Mouse (Mus musculus) liver, embryonic 13.5 days (tissue): ENCODE data around the gene Lztr1. TPM values are rescaled to one million over a fixed set of nuclear protein-coding genes. Genes with fewer than 3 reads are reported as not detected.
"Not testable (repeated sequence)": the region's sequence is repeated elsewhere in the genome, so short reads cannot be mapped to it uniquely, and the experiment has no call there.

Source experiments
- ATAC-seq: fragments of 200-750 bp; cut with Nextera tagmentation; 2 replicates; pipeline ENCODE4 v1.8.0; 2017; ENCODE audit warnings: low read depth, mild to moderate bottlenecking, moderate number of reproducible peaks, moderate library complexity
- DNase-seq: peaks from one replicate; pipeline ENCODE4 v3.0.0; 2022
- H3K27ac ChIP-seq: fragments of 300-500 bp; sonication (generic); 2 replicates; pipeline ENCODE4 v1.5.1; 2015; ENCODE audit warnings: moderate library complexity, mild to moderate bottlenecking, inconsistent platforms
- H3K27me3 ChIP-seq: fragments of 300-500 bp; sonication (generic); 2 replicates; pipeline ENCODE4 v1.6.1; 2015; ENCODE audit warnings: mild to moderate bottlenecking, inconsistent platforms
- H3K36me3 ChIP-seq: fragments of 300-500 bp; sonication (generic); 2 replicates; pipeline ENCODE4 v1.6.1; 2015; ENCODE audit warnings: mild to moderate bottlenecking, inconsistent platforms
- H3K4me1 ChIP-seq: fragments of 300-500 bp; sonication (generic); replicated peaks from 2 replicates; pipeline ENCODE4 v1.6.1; 2015; ENCODE audit warnings: inconsistent platforms
- H3K4me2 ChIP-seq: fragments of 300-500 bp; sonication (generic); 2 replicates; pipeline ENCODE4 v1.6.1; 2015; ENCODE audit warnings: inconsistent platforms, mild to moderate bottlenecking, moderate library complexity
- H3K4me3 ChIP-seq: fragments of 300-500 bp; sonication (generic); replicated peaks from 2 replicates; pipeline ENCODE4 v1.5.1; 2015; ENCODE audit warnings: mild to moderate bottlenecking, inconsistent platforms
- H3K9ac ChIP-seq: fragments of 300-500 bp; sonication (generic); 2 replicates; pipeline ENCODE4 v1.6.1; 2015; ENCODE audit warnings: mild to moderate bottlenecking, inconsistent platforms
- H3K9me3 ChIP-seq: fragments of 300-500 bp; sonication (generic); replicated peaks from 2 replicates; pipeline ENCODE4 v1.6.1; 2016; ENCODE audit warnings: inconsistent platforms
- WGBS: fragments of 180-500 bp; shearing (Covaris S2); methylation state at CpG from one replicate; pipeline ENCODE4 v1.1.7; 2015; ENCODE audit not compliant: insufficient replicate concordance; 5-methylcytosine and 5-hydroxymethylcytosine counted together
- polyA plus RNA-seq: library from polyadenylated mRNA; unstranded; fragments of >200 nt; fragmentation: Nextera tagmentation; extraction: Ambion mirVana; gene quantifications from 2 replicates; pipeline ENCODE4 v1.2.1, GENCODE M21; 2015

Gene Lztr1
- polyA plus RNA-seq, 1 experiment from 2014 or later: 24.0 TPM

- H3K36me3 ChIP-seq: peaks cover 35% of the 10 kb centered on the region
- peak; percentile 96 for DNase-seq
- no peaks in the 10 kb centered on the region for H3K27me3 ChIP-seq
- WGBS: under 1% methylated on average over 67 of the region's 67 CpGs
- peak within 1 kb of the TSS; percentile 88 for H3K9ac ChIP-seq
- H3K4me2 ChIP-seq: peak within 1 kb of the TSS; percentile 86
- H3K27ac ChIP-seq: peak within 1 kb of the TSS; percentile 94
- peak; percentile 95 for ATAC-seq
- H3K9me3 ChIP-seq: no peaks in the 10 kb centered on the region
- peak within 1 kb of the TSS; percentile 71 for H3K4me3 ChIP-seq
- peaks cover 30% of the 10 kb centered on the region for H3K4me1 ChIP-seq
These were observed 22.3 kb downstream of the Lztr1 start, which contains the start of gene Thap7 for GRCm38 (mm10) chr16:17530640-17531288. Gene Thap7 (minus strand): TSS chr16:17531136.

GRCm38 (mm10) chr16:17532271-17532670 lies 23.8 kb downstream of the Lztr1 start:
- no peaks in the 10 kb centered on the region for H3K27me3 ChIP-seq
- peaks cover 20% of the 10 kb centered on the region for H3K36me3 ChIP-seq
- no peak overlapping the region for H3K27ac ChIP-seq
- peak overlapping the region; percentile 86; the same call in 1 of the 2 replicates for H3K4me2 ChIP-seq
- H3K4me3 ChIP-seq: no peak overlapping the region
- H3K9me3 ChIP-seq: no peaks in the 10 kb centered on the region
- no peak for ATAC-seq
- DNase-seq: no peak
- 52% methylated on average over 4 of the region's 4 CpGs for WGBS
- no peak overlapping the region for H3K9ac ChIP-seq
- peaks cover 30% of the 10 kb centered on the region for H3K4me1 ChIP-seq

- H3K9ac ChIP-seq: no peak overlapping the region
- no peaks in the 10 kb centered on the region for H3K9me3 ChIP-seq
- WGBS: 60% methylated on average over 14 of the region's 14 CpGs
- no peak overlapping the region for H3K27ac ChIP-seq
- no peak for ATAC-seq
- no peaks in the 10 kb centered on the region for H3K27me3 ChIP-seq
- no peak for DNase-seq
- peaks cover 30% of the 10 kb centered on the region for H3K4me1 ChIP-seq
- H3K4me2 ChIP-seq: no peak overlapping the region
- H3K36me3 ChIP-seq: peaks cover 15% of the 10 kb centered on the region
- H3K4me3 ChIP-seq: no peak overlapping the region
These were observed 24.3 kb downstream of the Lztr1 start for GRCm38 (mm10) chr16:17532676-17533329.

GRCm38 (mm10) chr16:17536584-17536983 lies 28.1 kb downstream of the Lztr1 start:
- ATAC-seq: no peak
- no peak overlapping the region for H3K9ac ChIP-seq
- no peak for DNase-seq

GRCm38 (mm10) chr16:17542632-17543031 lies 34.1 kb downstream of the Lztr1 start:
- Histone ChIP-seq H3K9ac (no peak overlapping the region), H3K27ac (no peak overlapping the region), H3K9me3 (no peaks in the 10 kb centered on the region), H3K4me2 (no peak overlapping the region), H3K4me1 (no peaks in the 10 kb centered on the region), H3K4me3 (no peak overlapping the region), H3K27me3 (peaks cover 37% of the 10 kb centered on the region), H3K36me3 (no peaks in the 10 kb centered on the region)
- no peak for ATAC-seq
- 50% methylated on average over 2 of the region's 2 CpGs for whole genome bisulfite sequencing
- no peak for DNase-seq

More at GRCm38 (mm10) chr16:17536584-17536983, 28.1 kb downstream of the Lztr1 start:
- Histone ChIP-seq H3K4me2 (no peak overlapping the region), H3K27ac (no peak overlapping the region), H3K9me3 (no peaks in the 10 kb centered on the region), H3K27me3 (peaks cover 19% of the 10 kb centered on the region), H3K36me3 (no peaks in the 10 kb centered on the region), H3K4me1 (peaks cover 10% of the 10 kb centered on the region), H3K4me3 (no peak overlapping the region)
- 72% methylated on average over 3 of the region's 3 CpGs for WGBS

GRCm38 (mm10) chr16:17552837-17553236 lies 44.3 kb downstream of the Lztr1 start:
- H3K4me3 ChIP-seq: no peak overlapping the region
- 53% methylated on average over 7 of the region's 7 CpGs for WGBS
- H3K4me2 ChIP-seq: no peak overlapping the region
- no peak overlapping the region for H3K9ac ChIP-seq
- H3K9me3 ChIP-seq: no peaks in the 10 kb centered on the region
- no peak overlapping the region for H3K27ac ChIP-seq
- DNase-seq (no peak), ATAC-seq (no peak)
- H3K4me1 ChIP-seq: peaks cover 39% of the 10 kb centered on the region
- H3K36me3 ChIP-seq: no peaks in the 10 kb centered on the region
- no peaks in the 10 kb centered on the region for H3K27me3 ChIP-seq

- DNase-seq: peak; percentile 80
- peak; percentile 89 for ATAC-seq
- peak overlapping the region; percentile 54 for H3K4me3 ChIP-seq
- peak overlapping the region; percentile 85 for H3K4me2 ChIP-seq
- H3K9me3 ChIP-seq: no peaks in the 10 kb centered on the region
- H3K27ac ChIP-seq: peak overlapping the region; percentile 89
- peak overlapping the region; percentile 68 for H3K9ac ChIP-seq
- 0 out of 2 replicates have a peak, but pooled peaks cover 4% of the 10 kb centered on the region for H3K27me3 ChIP-seq
- 8% methylated on average over 18 of the region's 18 CpGs for WGBS
- peaks cover 50% of the 10 kb centered on the region for H3K4me1 ChIP-seq
- no peaks in the 10 kb centered on the region for H3K36me3 ChIP-seq
These were observed 45.6 kb downstream of the Lztr1 start for GRCm38 (mm10) chr16:17553910-17554685.

- 11% methylated on average over 4 of the region's 4 CpGs for WGBS
These were observed 46.2 kb downstream of the Lztr1 start for GRCm38 (mm10) chr16:17554702-17555101.

GRCm38 (mm10) chr16:17556180-17556579 lies 47.7 kb downstream of the Lztr1 start:
- Histone ChIP-seq H3K4me2 (no peak overlapping the region), H3K9me3 (no peaks in the 10 kb centered on the region), H3K27ac (no peak overlapping the region), H3K9ac (0 out of 2 replicates have a peak overlapping the region, but pooled peaks have one; percentile 55), H3K36me3 (no peaks in the 10 kb centered on the region), H3K27me3 (peaks cover 21% of the 10 kb centered on the region; the same call in 1 of the 2 replicates), H3K4me1 (peaks cover 61% of the 10 kb centered on the region), H3K4me3 (no peak overlapping the region)
- no peak for DNase-seq
- ATAC-seq: no peak
- 78% methylated on average over 4 of the region's 4 CpGs for WGBS

More at GRCm38 (mm10) chr16:17554702-17555101, 46.2 kb downstream of the Lztr1 start:
- ATAC-seq: peak; percentile 63
- Histone ChIP-seq H3K4me3 (peak overlapping the region; percentile 54), H3K9ac (peak overlapping the region; percentile 68), H3K4me1 (peaks cover 56% of the 10 kb centered on the region), H3K27ac (peak overlapping the region; percentile 89), H3K4me2 (peak overlapping the region; percentile 85)
- not testable (repeated sequence) for H3K9me3 ChIP-seq, H3K27me3 ChIP-seq, H3K36me3 ChIP-seq
- peak; percentile 72 for DNase-seq

GRCm38 (mm10) chr16:17556907-17557306 lies 48.4 kb downstream of the Lztr1 start:
- peaks cover 27% of the 10 kb centered on the region for H3K27me3 ChIP-seq
- no peak overlapping the region for H3K4me2 ChIP-seq
- H3K4me1 ChIP-seq: peaks cover 67% of the 10 kb centered on the region
- H3K9ac ChIP-seq: no peak overlapping the region
- H3K27ac ChIP-seq: no peak overlapping the region
- 55% methylated on average over 4 of the region's 4 CpGs for WGBS
- H3K36me3 ChIP-seq: no peaks in the 10 kb centered on the region
- no peaks in the 10 kb centered on the region for H3K9me3 ChIP-seq
- ATAC-seq: no peak
- H3K4me3 ChIP-seq: no peak overlapping the region
- DNase-seq: no peak

- Histone ChIP-seq H3K27ac (no peak overlapping the region), H3K4me3 (no peak overlapping the region), H3K4me1 (peaks cover 63% of the 10 kb centered on the region), H3K27me3 (peaks cover 38% of the 10 kb centered on the region), H3K9ac (0 out of 2 replicates have a peak overlapping the region, but pooled peaks have one; percentile 29), H3K9me3 (no peaks in the 10 kb centered on the region), H3K4me2 (peak overlapping the region; percentile 51), H3K36me3 (no peaks in the 10 kb centered on the region)
- 3% methylated on average over 5 of the region's 5 CpGs for WGBS
- DNase-seq (peak; percentile 60), ATAC-seq (no peak)
These were observed 49.5 kb downstream of the Lztr1 start for GRCm38 (mm10) chr16:17557947-17558480.
